Mouse (Mus musculus) adrenal gland (tissue): ENCODE measurements around the gene Cdc45.
"Not testable (repeated sequence)": the region's sequence is repeated elsewhere in the genome, so short reads cannot be mapped to it uniquely, and the experiment has no call there.

ENCODE experiments used
- intact Hi-C: fragments of 180-260 bp; cut with DNase I; formaldehyde crosslinking; loops from one replicate; pipeline ENCODE4 v1.15.1; 2025
- long read RNA-seq, 2 experiments: library from polyadenylated mRNA; unstranded; transcript quantifications; one replicate each; pipeline ENCODE4 v2.0.0; 2020; ENCODE audit warnings: borderline replicate concordance in 1 of 2; ENCODE audit not compliant: insufficient replicate concordance in 1 of 2

Gene Cdc45
- long read RNA-seq, experiment 1, partial matches to known transcripts = 4 of 5 reads
- long read RNA-seq, experiment 1, other reads (novel, unspliced or antisense) = 1 of 5 reads
- long read RNA-seq, experiment 2, partial matches to known transcripts = 1 of 2 reads
- long read RNA-seq, experiment 2, other reads (novel, unspliced or antisense) = 1 of 2 reads

GRCm38 (mm10) chr16:18811468-18812384, at the start of gene Cdc45, which contains the start of gene Ufd1:
Gene Cdc45, minus strand, starts transcription at chr16:18811987.
Gene Ufd1, plus strand, starts transcription at chr16:18811779.
- intact Hi-C loops = no loop called here

GRCm38 (mm10) chr16:18860186-18860585, 48.4 kb upstream of the Cdc45 start:
- intact Hi-C loops = no loop called here

- intact Hi-C loops = loop anchor here (5.0 kb wide), 1 partner anchor 161 kb away; no protein-coding TSS in a partner anchor
Observed at GRCm38 (mm10) chr16:18858551-18858950, 46.8 kb upstream of the Cdc45 start.

GRCm38 (mm10) chr16:18849521-18850190, 37.9 kb upstream of the Cdc45 start:
- intact Hi-C loops = not testable (repeated sequence)

GRCm38 (mm10) chr16:18846301-18846820, 34.6 kb upstream of the Cdc45 start:
- intact Hi-C loops = no loop called here

GRCm38 (mm10) chr16:18838346-18838745, 26.6 kb upstream of the Cdc45 start:
- intact Hi-C loops = no loop called here

- intact Hi-C loops = no loop called here
Observed at GRCm38 (mm10) chr16:18836468-18837208, 24.9 kb upstream of the Cdc45 start, which contains the start of the genes 2510002D24Rik and Gm28539. Gene 2510002D24Rik, plus strand, starts transcription at chr16:18836578. Gene Gm28539, plus strand, starts transcription at chr16:18836584.

GRCm38 (mm10) chr16:18836073-18836467, 24.3 kb upstream of the Cdc45 start:
- intact Hi-C loops = no loop called here

GRCm38 (mm10) chr16:18833486-18833885, 21.7 kb upstream of the Cdc45 start:
- intact Hi-C loops = no loop called here

- intact Hi-C loops = no loop called here
Observed at GRCm38 (mm10) chr16:18829102-18829501, 17.3 kb upstream of the Cdc45 start.

GRCm38 (mm10) chr16:18828630-18829029, 16.8 kb upstream of the Cdc45 start:
- intact Hi-C loops = no loop called here

- intact Hi-C loops = no loop called here
Observed at GRCm38 (mm10) chr16:18822925-18823324, 11.1 kb upstream of the Cdc45 start.

GRCm38 (mm10) chr16:18822356-18822755, 10.6 kb upstream of the Cdc45 start:
- intact Hi-C loops = no loop called here

- intact Hi-C loops = no loop called here
Observed at GRCm38 (mm10) chr16:18812385-18812910, 661 bp upstream of the Cdc45 start.

GRCm38 (mm10) chr16:18811032-18811431, 755 bp downstream of the Cdc45 start:
- intact Hi-C loops = no loop called here

GRCm38 (mm10) chr16:18809001-18809400, 2.8 kb downstream of the Cdc45 start:
- intact Hi-C loops = no loop called here

GRCm38 (mm10) chr16:18805746-18806145, 6.0 kb downstream of the Cdc45 start:
- intact Hi-C loops = no loop called here

- intact Hi-C loops = loop anchor here (1.0 kb wide), 1 partner anchor 103 kb away; no protein-coding TSS in a partner anchor
Observed at GRCm38 (mm10) chr16:18798841-18799240, 12.9 kb downstream of the Cdc45 start.

- intact Hi-C loops = no loop called here
Observed at GRCm38 (mm10) chr16:18798151-18798550, 13.6 kb downstream of the Cdc45 start.

- intact Hi-C loops = no loop called here
Observed at GRCm38 (mm10) chr16:18796645-18797044, 15.1 kb downstream of the Cdc45 start.
